Mouse (Mus musculus): ENCODE measurements around the gene Naa35.

Naa35 gene

DNA sequence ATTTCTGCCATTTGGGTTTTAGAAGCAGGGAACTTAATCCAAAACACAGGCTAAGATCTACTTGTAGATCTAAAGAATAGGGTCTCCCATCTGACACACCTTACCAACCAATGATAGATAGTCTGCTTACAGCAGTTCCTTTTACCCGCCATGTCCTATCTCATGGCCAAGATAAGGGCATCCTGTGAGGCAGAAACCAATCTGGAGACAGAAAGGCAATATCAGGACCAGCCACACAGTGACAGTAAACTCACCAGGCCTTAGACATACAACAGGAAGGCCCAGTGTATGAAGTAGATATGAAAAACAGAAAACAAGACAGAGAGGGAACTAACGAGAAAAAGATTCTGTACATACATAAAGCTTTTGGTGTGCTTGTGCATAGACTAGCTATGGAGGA is 57.8 kb downstream of the Naa35 start:
- DNase-seq = no peak

GRCm38 (mm10) chr13:59645491-59645890 is 60.4 kb downstream of the Naa35 start:
- no peak for DNase-seq

- no peak for DNase-seq
Measured at GRCm38 (mm10) chr13:59646674-59647244, 61.7 kb downstream of the Naa35 start.

DNA sequence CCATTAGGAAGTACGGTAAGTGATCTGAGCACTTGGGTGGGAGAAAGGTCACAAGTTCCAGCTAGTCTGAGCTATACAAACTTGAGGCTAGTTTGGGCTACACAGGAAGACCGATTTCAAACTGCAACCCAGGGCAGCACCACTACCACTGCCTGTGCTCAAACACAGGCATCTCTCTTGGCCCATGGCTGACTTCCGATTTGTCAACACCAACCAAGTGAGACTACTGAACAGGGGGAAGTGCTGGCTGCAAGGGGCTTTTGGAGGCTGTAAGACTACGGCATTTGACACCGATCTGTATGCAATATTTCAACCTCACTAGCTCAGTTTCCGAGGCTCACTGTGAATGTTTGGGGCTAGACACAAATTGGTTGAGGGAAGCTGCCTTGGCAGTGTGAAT is 62.4 kb downstream of the Naa35 start:
- DNase-seq = no peak

- DNase-seq = peak; percentile 68 to 70
Measured at GRCm38 (mm10) chr13:59648598-59648997, 63.5 kb downstream of the Naa35 start.

DNA sequence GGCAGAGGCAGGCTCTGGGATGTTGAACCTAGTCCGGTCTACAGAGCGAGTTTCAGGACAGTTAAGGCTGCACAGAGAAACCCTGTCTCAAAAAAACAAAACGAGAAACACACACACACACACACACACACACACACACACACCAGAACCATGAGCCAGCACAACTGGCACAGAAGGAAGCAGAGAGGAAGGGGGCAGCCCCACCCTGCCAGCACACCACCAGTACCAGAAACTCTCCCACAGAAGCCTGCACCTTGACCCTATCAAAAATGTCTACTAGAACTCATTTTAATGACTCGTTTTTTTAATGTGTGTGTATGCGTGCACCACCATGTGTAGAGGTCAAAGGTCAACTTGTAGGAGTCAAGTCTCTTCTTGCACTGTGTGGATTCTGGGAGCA is 64.7 kb downstream of the Naa35 start:
- no peak for DNase-seq

DNA sequence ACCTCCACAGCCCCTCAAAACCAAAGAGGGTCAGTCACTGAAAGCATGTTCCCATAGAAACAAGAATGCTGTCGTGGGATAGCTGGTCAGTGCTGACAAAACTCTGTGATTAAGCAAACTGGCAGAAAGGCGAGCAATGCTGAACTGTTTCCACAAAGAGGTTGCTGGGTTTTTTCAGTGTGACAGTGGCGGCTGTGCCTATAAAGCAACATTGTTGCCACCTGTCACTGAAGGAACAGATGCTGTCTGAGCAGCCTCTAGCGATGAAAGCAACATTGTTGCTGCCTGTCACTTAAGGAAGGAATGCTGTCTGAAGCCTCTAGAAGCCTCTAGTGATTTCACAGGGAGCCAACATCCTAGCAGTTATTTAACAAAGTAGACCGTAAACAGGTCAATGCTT is 67.6 kb downstream of the Naa35 start:
- DNase-seq = no peak

- no peak for DNase-seq
Measured at GRCm38 (mm10) chr13:59653136-59653535, 68.1 kb downstream of the Naa35 start.

GRCm38 (mm10) chr13:59654465-59654864 is 69.4 kb downstream of the Naa35 start:
- DNase-seq = no peak

- no peak for DNase-seq
Measured at GRCm38 (mm10) chr13:59655718-59656315, 70.8 kb downstream of the Naa35 start.

DNA sequence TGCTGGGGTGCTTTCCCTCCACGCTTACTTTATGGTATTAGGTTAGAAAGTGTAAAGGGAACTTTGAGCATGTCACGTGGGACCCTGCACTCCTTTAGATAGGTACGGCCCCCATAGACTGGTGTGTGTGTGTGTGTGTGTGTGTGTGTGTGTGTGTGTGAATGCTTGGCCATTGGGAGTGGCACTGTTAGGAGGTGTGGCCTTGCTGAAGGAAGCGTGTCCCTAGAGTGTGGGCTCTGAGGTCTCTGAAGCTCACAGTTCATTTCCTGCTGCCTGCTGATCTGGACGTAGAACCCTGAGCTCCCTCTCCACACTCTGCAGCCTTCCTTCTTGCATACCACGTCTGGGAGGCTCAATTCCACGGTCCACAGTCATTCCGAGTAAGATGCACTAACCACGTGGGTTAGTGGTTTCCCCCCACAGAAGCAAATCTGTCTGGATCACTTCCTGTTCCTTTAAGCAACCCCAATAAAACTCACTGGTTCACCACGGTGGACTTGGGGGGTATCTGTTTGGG is 71.3 kb downstream of the Naa35 start:
- no peak for DNase-seq

- no peak for DNase-seq
Measured at GRCm38 (mm10) chr13:59656975-59657388, 71.9 kb downstream of the Naa35 start.

- DNase-seq = no peak
Measured at GRCm38 (mm10) chr13:59657781-59658180, 72.7 kb downstream of the Naa35 start.

- no peak for DNase-seq
Measured at GRCm38 (mm10) chr13:59660371-59660770, 75.3 kb downstream of the Naa35 start.

DNA sequence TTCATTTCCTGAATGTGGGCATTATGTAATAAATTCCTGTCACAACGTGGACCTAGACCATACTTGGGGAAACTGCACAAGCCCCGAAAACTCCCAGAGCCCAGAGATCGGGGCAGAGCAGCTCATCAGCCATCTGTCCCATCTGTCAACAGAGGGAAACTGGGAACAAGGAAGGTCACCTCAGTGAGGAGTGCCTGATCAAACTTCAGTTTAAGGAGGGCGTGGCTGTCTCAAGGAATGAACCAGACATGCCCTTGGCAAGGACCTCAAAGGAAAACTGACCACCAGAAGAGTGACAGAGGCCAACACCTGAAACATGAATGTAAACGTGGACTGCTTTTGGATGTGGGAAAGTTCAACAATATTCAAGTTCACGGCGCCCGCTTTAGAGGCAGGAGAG is 76.3 kb downstream of the Naa35 start:
- DNase-seq = no peak

GRCm38 (mm10) chr13:59661966-59662365 is 76.9 kb downstream of the Naa35 start:
- no peak for DNase-seq

DNA sequence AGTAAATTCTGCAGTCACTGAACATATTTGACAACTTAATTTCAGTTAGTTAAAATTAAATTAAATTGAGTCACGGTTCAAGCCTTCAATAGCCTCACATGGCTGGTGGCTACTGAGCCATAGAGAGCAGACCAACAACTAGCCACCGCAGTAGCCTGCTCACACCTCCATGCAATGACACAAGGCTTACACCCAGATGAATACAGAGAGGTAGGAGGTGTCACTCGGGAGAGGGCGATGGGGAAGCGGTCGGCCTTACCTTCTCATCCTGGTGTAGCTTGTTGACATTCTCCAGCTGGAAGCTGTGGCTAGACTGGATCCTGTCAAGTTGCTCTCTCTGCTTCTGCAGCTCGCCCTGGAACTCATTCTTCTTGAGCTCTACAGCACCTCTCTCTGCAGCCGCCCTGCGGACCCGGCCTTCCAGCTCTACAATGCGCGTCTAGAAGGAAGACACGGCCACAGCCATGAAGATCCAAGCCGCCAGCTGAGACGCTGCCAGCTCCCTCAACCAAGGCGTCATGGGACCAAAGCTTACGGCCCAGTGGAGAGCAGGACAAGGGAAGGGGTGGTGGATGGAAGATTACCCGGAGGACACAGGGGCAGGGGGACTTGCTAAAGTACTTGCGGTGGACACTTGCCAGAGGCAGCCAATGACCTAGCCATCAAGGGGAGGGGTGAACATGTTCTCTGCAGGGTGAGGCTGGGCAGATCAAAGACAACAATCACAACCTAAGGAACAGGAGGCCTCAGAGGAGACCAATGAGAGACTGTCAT is 79.1 kb downstream of the Naa35 start:
- DNase-seq = no peak

- DNase-seq = no peak
Measured at GRCm38 (mm10) chr13:59667763-59668162, 82.7 kb downstream of the Naa35 start.

GRCm38 (mm10) chr13:59668501-59669093 is 83.5 kb downstream of the Naa35 start:
- DNase-seq = no peak

DNA sequence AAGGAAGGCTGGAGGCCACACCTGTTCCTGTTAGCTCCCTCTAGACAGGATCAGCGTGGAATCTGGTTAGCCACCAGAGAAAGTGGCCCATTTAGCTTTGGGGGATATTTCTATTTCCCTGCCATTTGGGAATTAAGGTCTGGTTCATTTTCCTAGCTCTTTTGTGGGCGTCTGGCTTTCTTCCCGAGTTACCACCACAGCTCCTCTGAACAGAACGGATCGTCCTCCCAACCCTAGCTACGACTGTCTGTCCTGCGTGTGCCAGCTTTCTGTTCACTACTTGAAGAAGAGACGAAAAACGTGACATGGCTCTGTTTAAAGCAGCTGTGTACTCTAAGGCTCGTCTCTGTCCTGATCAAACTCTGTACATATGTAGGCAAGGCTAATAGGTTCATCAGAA is 84.9 kb downstream of the Naa35 start:
- DNase-seq = no peak

GRCm38 (mm10) chr13:59671521-59671920 is 86.5 kb downstream of the Naa35 start:
- DNase-seq = no peak

DNA sequence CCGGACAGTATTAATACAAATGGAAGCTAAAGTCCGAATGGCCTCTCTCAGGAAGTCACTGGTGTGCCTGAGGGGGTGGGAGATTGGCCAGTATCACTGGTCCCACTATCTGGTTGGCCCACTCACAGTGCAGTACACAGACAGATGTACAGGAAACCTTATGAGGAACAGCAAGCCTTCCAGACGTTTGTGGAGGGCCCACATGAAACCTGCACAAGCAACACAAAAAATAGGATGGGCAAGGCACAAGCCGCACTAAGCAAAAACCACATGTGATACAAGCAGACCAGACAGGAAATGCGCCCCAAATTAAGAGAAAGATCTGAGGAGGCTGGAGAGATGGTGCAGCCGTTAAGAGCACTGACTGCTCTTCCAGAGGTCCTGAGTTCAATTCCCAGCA is 87.2 kb downstream of the Naa35 start:
- DNase-seq = no peak

GRCm38 (mm10) chr13:59673597-59673996 is 88.5 kb downstream of the Naa35 start:
- DNase-seq = no peak

DNA sequence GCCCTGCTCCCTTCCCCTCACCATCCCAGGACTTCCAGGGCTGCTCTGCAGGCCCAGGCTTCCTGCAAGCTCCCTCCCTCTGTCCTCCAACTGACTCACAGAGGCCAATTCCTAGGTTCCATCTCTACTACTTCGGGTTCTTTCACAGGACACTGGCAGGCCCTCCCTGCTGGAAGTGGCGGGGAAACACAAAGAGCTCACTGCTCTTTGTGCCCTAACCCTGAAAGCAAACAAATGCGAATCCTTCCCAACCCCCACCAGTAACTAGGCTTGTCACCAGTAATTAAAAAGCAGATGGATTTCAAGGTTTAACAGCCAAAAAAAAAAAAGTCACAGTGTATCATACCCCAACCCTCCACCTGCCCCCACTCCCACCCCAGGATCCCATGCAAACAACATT is 89.2 kb downstream of the Naa35 start:
- DNase-seq = no peak

All from cerebellum, postnatal 36 days (tissue).